Mouse (Mus musculus): ENCODE data around the gene Hspb6.

- TF ChIP-seq CTCF (IDR thresholded peaks at IDR 0.05) (no peak), EP300 (IDR thresholded peaks at IDR 0.05) (no peak)
Observed at GRCm38 (mm10) chr7:30566033-30566432, 14.1 kb downstream of the Hspb6 start.

Measured in lung, postnatal 0 days (tissue).